10 mouse cellular contexts compared by ENCODE assay signal in genomic region chr17:27001889-27002288, GRCm38 (mm10). TPM values are rescaled to one million over a fixed set of nuclear protein-coding genes. Genes with fewer than 3 reads are reported as not detected.
DNase-seq lines count a peak whose midpoint lies in the region; ATAC-seq and TF ChIP-seq lines count a peak whose summit lies in the region.
"Had no signal": no experiment of that assay in that cellular context is flagged by ENCODE, and none has a peak within 500 bp of the region (broad histone marks: within the 10 kb centered on the region; RNA-seq: fewer than 3 reads in every experiment).

No protein-coding gene starts in this region.

- in situ Hi-C loops in CH12.LX (cut with MboI; ENCODE audit: low pct_ligation_motif_present, low pct_unique_long_range_greater_than_20kb, low sequenced_read_pairs) = no loop called here

- H3K9me3 ChIP-seq in kidney, postnatal 0 days (replicated peaks; ENCODE audit: low read length) = no peaks in the 10 kb centered on the region
- H3K9me3 ChIP-seq in kidney, embryonic 14.5 days (ENCODE audit: control insufficient read depth, low read length) = no peaks in the 10 kb centered on the region
- peaks cover 2% of the 10 kb centered on the region for H3K9me3 ChIP-seq in CH12.LX (replicated peaks; ENCODE audit: low read length)

- intact Hi-C loops in heart, postnatal 36 days (cut with DNase I) = no loop called here

- no peak overlapping the region for H3K9ac ChIP-seq in kidney, postnatal 0 days (ENCODE audit: low read depth, low read length)
- no peak overlapping the region for H3K9ac ChIP-seq in kidney, embryonic 14.5 days (ENCODE audit: low read depth, low read length)
- H3K9ac ChIP-seq in CH12.LX (ENCODE audit: insufficient read depth, low read depth) = no peak overlapping the region

- peak; percentile 70 for TF ChIP-seq CTCF in kidney, postnatal 0 days (IDR thresholded peaks at IDR 0.05; ENCODE audit: low read depth)
- peak; percentile 62 to 77 for TF ChIP-seq CTCF in CH12.LX (conservative IDR thresholded peaks at IDR 0.05 in 1 of 2, IDR thresholded peaks at IDR 0.05 in 1 of 2; ENCODE audit: low read depth in 2 of 2, low read length in 2 of 2)
- TF ChIP-seq CTCF in bone marrow macrophage, adult 2 months (IDR thresholded peaks at IDR 0.05; ENCODE audit: low read depth, low read length) = peak; percentile 79

- no peaks in the 10 kb centered on the region for H3K27me3 ChIP-seq in kidney, postnatal 0 days (ENCODE audit: insufficient read depth, low read length)
- no peaks in the 10 kb centered on the region for H3K27me3 ChIP-seq in kidney, embryonic 14.5 days (ENCODE audit: control insufficient read depth, insufficient read depth, low read length)
- no peaks in the 10 kb centered on the region for H3K27me3 ChIP-seq in CH12.LX (replicated peaks)

- H3K27ac ChIP-seq in kidney, postnatal 0 days = no peak overlapping the region
- H3K27ac ChIP-seq in kidney, embryonic 14.5 days (ENCODE audit: low read depth, low read length) = no peak overlapping the region
- no peak overlapping the region for H3K27ac ChIP-seq in CH12.LX (ENCODE audit: insufficient read depth, low read depth)
- H3K27ac ChIP-seq in bone marrow macrophage, adult 2 months (ENCODE audit: insufficient read depth, low read depth, low read length) = no peak overlapping the region

- TF ChIP-seq POLR2A in CH12.LX (IDR thresholded peaks at IDR 0.05; ENCODE audit: low read depth, low read length) = no peak
- TF ChIP-seq POLR2A in bone marrow macrophage, adult 2 months (IDR thresholded peaks at IDR 0.05; ENCODE audit: borderline replicate concordance, low read depth, low read length) = no peak

- peak; percentile 23 for TF ChIP-seq RAD21 in CH12.LX (IDR thresholded peaks at IDR 0.05; ENCODE audit: low read depth, low read length)

- no peaks in the 10 kb centered on the region for H3K4me1 ChIP-seq in kidney, postnatal 0 days (replicated peaks; ENCODE audit: insufficient read depth, low read length)
- H3K4me1 ChIP-seq in kidney, embryonic 14.5 days (ENCODE audit: control insufficient read depth, insufficient read depth, low read length) = no peaks in the 10 kb centered on the region
- H3K4me1 ChIP-seq in CH12.LX (ENCODE audit: control insufficient read depth in 1 of 2, insufficient read depth in 2 of 2) = 0 out of 4 replicates have a peak, but pooled peaks cover 0 to 3% of the 10 kb centered on the region in 2 experiments
- peaks cover 12% of the 10 kb centered on the region for H3K4me1 ChIP-seq in bone marrow macrophage, adult 2 months (ENCODE audit: control insufficient read depth, insufficient read depth, low read length)

- H3K4me2 ChIP-seq in kidney, postnatal 0 days (ENCODE audit: low read length) = no peak overlapping the region
- H3K4me2 ChIP-seq in kidney, embryonic 14.5 days (replicated peaks; ENCODE audit: low read depth, low read length) = no peak overlapping the region
- H3K4me2 ChIP-seq in CH12.LX (ENCODE audit: insufficient read depth, low read depth, poor library complexity, severe bottlenecking) = no peak overlapping the region

- no peak for ATAC-seq in kidney, postnatal 0 days (replicated peaks; ENCODE audit: low FRiP score, low read depth)
- no peak for ATAC-seq in kidney, embryonic 14.5 days (ENCODE audit: low FRiP score, low TSS enrichment)

- dilution Hi-C loops in CH12.LX (cut with MboI; ENCODE audit: extremely low pct_ligation_motif_present, extremely low pct_unique_long_range_greater_than_20kb, low sequenced_read_pairs) = no loop called here

- DNase-seq in kidney, postnatal 0 days (ENCODE audit: low spot score) = peak; percentile 26
- DNase-seq in CH12.LX (ENCODE audit: extremely low read depth) = no peak
- DNase-seq in naive thymus-derived CD4-positive, alpha-beta T cell, adult 2 months (ENCODE audit: low read depth) = peak; percentile 74
- no peak for DNase-seq in left cerebral cortex, adult 8-10 months (ENCODE audit: low spot score in 2 of 2)
- no peak for DNase-seq in right cerebral cortex, postnatal 4 days
- no peak for DNase-seq in heart, postnatal 36 days
- DNase-seq: cerebellum, adult 11-12 months had no signal

- 58% methylated on average over 6 of the region's 6 CpGs for WGBS in kidney, postnatal 0 days
- WGBS in kidney, embryonic 14.5 days = 56% methylated on average over 6 of the region's 6 CpGs

- no peak overlapping the region for H3K4me3 ChIP-seq in kidney, postnatal 0 days (replicated peaks; ENCODE audit: low read depth, low read length)
- H3K4me3 ChIP-seq in kidney, embryonic 14.5 days (ENCODE audit: low read length) = no peak overlapping the region
- no peak overlapping the region for H3K4me3 ChIP-seq in CH12.LX (replicated peaks in 1 of 3; ENCODE audit: low read depth in 2 of 3, low read length in 2 of 3, poor library complexity in 1 of 3)
- no peak overlapping the region for H3K4me3 ChIP-seq in bone marrow macrophage, adult 2 months (ENCODE audit: insufficient read depth, low read length)
- H3K4me3 ChIP-seq: myocyte had no signal

- no peaks in the 10 kb centered on the region for H3K79me2 ChIP-seq in CH12.LX (replicated peaks; ENCODE audit: control insufficient read depth, extremely low read depth, insufficient read depth, poor library complexity, severe bottlenecking)

- no peaks in the 10 kb centered on the region for H3K36me3 ChIP-seq in kidney, postnatal 0 days (ENCODE audit: insufficient read depth, low read length)
- no peaks in the 10 kb centered on the region for H3K36me3 ChIP-seq in kidney, embryonic 14.5 days (ENCODE audit: control insufficient read depth, insufficient read depth, low read length)
- no peaks in the 10 kb centered on the region for H3K36me3 ChIP-seq in CH12.LX (replicated peaks in 1 of 2; ENCODE audit: control insufficient read depth in 1 of 2, insufficient read depth in 1 of 2, low read length in 1 of 2)

- no peak for TF ChIP-seq EP300 in CH12.LX (IDR thresholded peaks at IDR 0.05; ENCODE audit: low read length)

TF ChIP-seq in CH12.LX, 34 proteins besides CTCF, POLR2A, EP300 and RAD21:
- TF ChIP-seq ZNF384 (IDR thresholded peaks at IDR 0.05; ENCODE audit: low read depth, low read length) (no peak), ZMIZ1 (IDR thresholded peaks at IDR 0.05; ENCODE audit: low read depth, low read length) (no peak), ZC3H11A (IDR thresholded peaks at IDR 0.05; ENCODE audit: low read depth, low read length) (no peak), SMC3 (IDR thresholded peaks at IDR 0.05; ENCODE audit: low read depth, low read length) (peak; percentile 23; the same call in 1 of the 2 replicates), ETS1 (conservative IDR thresholded peaks at IDR 0.05; ENCODE audit: low read depth, low read length) (no peak), HCFC1 (IDR thresholded peaks at IDR 0.05; ENCODE audit: low read depth, low read length) (no peak)
TF ChIP-seq in CH12.LX: peak in this region for 1.

RNA-seq across cellular contexts. Expression of gene Bak1, which starts 26.9 kb away (rescaled TPM):
- polyA plus RNA-seq in kidney, postnatal 0 days (2015; fragmentation: Nextera tagmentation; extraction: Ambion mirVana) = 6.3 and 6.7 TPM in 2 replicates
- polyA plus RNA-seq in kidney, embryonic 14.5 days (2014; fragmentation: Nextera tagmentation; extraction: Ambion mirVana) = 11.1 and 16.0 TPM in 2 replicates
- 57.3 and 69.8 TPM in 2 replicates for total RNA-seq in CH12.LX (2012; rRNA removed)
- total RNA-seq in CH12.LX (2014; rRNA removed) = 61.8 and 62.9 TPM in 2 replicates
- polyA plus RNA-seq in CH12.LX (2012; ENCODE audit: insufficient read length, low read depth) = 123 and 140 TPM in 2 replicates
- polyA plus RNA-seq in bone marrow macrophage, adult 2 months (2012; ENCODE audit: insufficient read depth, insufficient read length, missing spikeins) = 60.8 and 83.0 TPM in 2 replicates
- total RNA-seq in left cerebral cortex, adult 8-10 months (2022) = 10 to 100 TPM; 12.8 to 17.7 (median 14.5) TPM
- 10 to 100 TPM; 20.0 to 21.2 TPM for total RNA-seq in heart, postnatal 36 days (2021)

RNA-seq across cellular contexts. Expression of gene Zbtb9, which starts 28.9 kb away (rescaled TPM):
- 11.1 and 12.1 TPM in 2 replicates for polyA plus RNA-seq in kidney, postnatal 0 days (2015; fragmentation: Nextera tagmentation; extraction: Ambion mirVana)
- 6.3 and 12.8 TPM in 2 replicates for polyA plus RNA-seq in kidney, embryonic 14.5 days (2014; fragmentation: Nextera tagmentation; extraction: Ambion mirVana)
- total RNA-seq in CH12.LX (2012; rRNA removed) = 8.1 and 9.0 TPM in 2 replicates
- 11.0 and 14.3 TPM in 2 replicates for total RNA-seq in CH12.LX (2014; rRNA removed)
- 1.1 and 2.0 TPM in 2 replicates for polyA plus RNA-seq in CH12.LX (2012; ENCODE audit: insufficient read length, low read depth)
- polyA plus RNA-seq in bone marrow macrophage, adult 2 months (2012; ENCODE audit: insufficient read depth, insufficient read length, missing spikeins) = 10.4 TPM in 2 replicates
- 10 to 100 TPM; 13.1 to 15.9 (median 14.7) TPM for total RNA-seq in left cerebral cortex, adult 8-10 months (2022)
- total RNA-seq in heart, postnatal 36 days (2021) = 1 to 10 TPM; 2.1 to 2.6 TPM

RNA-seq across cellular contexts. Expression of gene Itpr3, which starts 55.2 kb away (rescaled TPM):
- 4.1 and 4.2 TPM in 2 replicates for polyA plus RNA-seq in kidney, postnatal 0 days (2015; fragmentation: Nextera tagmentation; extraction: Ambion mirVana)
- polyA plus RNA-seq in kidney, embryonic 14.5 days (2014; fragmentation: Nextera tagmentation; extraction: Ambion mirVana) = 5.3 and 9.9 TPM in 2 replicates
- 8.3 and 11.3 TPM in 2 replicates for total RNA-seq in CH12.LX (2012; rRNA removed)
- total RNA-seq in CH12.LX (2014; rRNA removed) = 2.5 TPM in 2 replicates
- 8.5 and 9.5 TPM in 2 replicates for polyA plus RNA-seq in CH12.LX (2012; ENCODE audit: insufficient read length, low read depth)
- polyA plus RNA-seq in bone marrow macrophage, adult 2 months (2012; ENCODE audit: insufficient read depth, insufficient read length, missing spikeins) = 3.1 and 3.5 TPM in 2 replicates
- total RNA-seq in left cerebral cortex, adult 8-10 months (2022) = 1 to 10 TPM; 3.7 to 5.3 (median 3.8) TPM
- total RNA-seq in heart, postnatal 36 days (2021) = 1 to 10 TPM; 5.3 to 6.7 TPM

Comparison
In these comparisons a context has a peak if more than half of its experiments do, and no peak if none do; other contexts are left out.
1. DNase-seq: peak in kidney, postnatal 0 days (single experiment) and naive thymus-derived CD4-positive, alpha-beta T cell, adult 2 months (single experiment); none in CH12.LX (single experiment), left cerebral cortex, adult 8-10 months (0 of 2), right cerebral cortex, postnatal 4 days (single experiment) and heart, postnatal 36 days (0 of 2).
2. Peak in every context shown above with its lines, with median percentiles within 50 percentile points of each other: CTCF ChIP-seq.